Comparison of ENCODE assay signal across 9 mouse cellular contexts in the genomic region with DNA sequence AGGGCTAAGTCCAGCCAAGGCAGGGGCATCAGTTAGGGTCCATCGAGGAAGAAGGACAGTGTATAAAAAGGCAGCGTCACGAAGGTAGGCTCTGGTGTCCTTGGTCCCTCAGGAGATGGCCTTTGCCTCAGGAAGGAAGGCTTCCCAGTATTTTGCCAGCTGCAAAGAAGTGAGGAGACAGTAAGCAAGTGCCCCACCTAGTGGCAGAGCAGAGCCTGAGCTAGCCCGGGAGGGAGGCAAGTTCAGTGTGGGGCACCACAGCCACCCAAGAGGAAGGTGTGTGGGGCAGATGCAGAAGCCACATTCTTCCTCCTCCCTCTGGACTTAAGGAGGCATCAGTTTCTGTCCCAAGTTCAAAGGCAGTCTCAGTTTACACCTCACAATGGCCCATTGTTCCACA. TPM values are rescaled to one million over a fixed set of nuclear protein-coding genes. Genes with fewer than 3 reads are reported as not detected.
DNase-seq lines count a peak whose midpoint lies in the region; ATAC-seq and TF ChIP-seq lines count a peak whose summit lies in the region.
"Had no signal": no experiment of that assay in that cellular context is flagged by ENCODE, and none has a peak within 500 bp of the region (broad histone marks: within the 10 kb centered on the region; RNA-seq: fewer than 3 reads in every experiment).

No protein-coding gene starts in this region.

- TF ChIP-seq CTCF in olfactory bulb, adult 2 months (IDR thresholded peaks at IDR 0.05; ENCODE audit: insufficient read depth, low read depth, low read length) = peak; percentile 63; the same call in 1 of the 2 replicates

- no peak overlapping the region for H3K27ac ChIP-seq in intestine, embryonic 14.5 days (ENCODE audit: low read depth)
- H3K27ac ChIP-seq in intestine, embryonic 15.5 days = no peak overlapping the region
- peak overlapping the region; percentile 47; the same call in 1 of the 2 replicates for H3K27ac ChIP-seq in limb, embryonic 12.5 days
- no peak overlapping the region for H3K27ac ChIP-seq in olfactory bulb, adult 2 months (ENCODE audit: insufficient read depth, low read depth, low read length)
- H3K27ac ChIP-seq: neural tube, embryonic 13.5 days had no signal

- no peak overlapping the region for H3K9ac ChIP-seq in intestine, embryonic 14.5 days (ENCODE audit: low read length)
- no peak overlapping the region for H3K9ac ChIP-seq in intestine, embryonic 15.5 days
- H3K9ac ChIP-seq in limb, embryonic 12.5 days (replicated peaks) = no peak overlapping the region
- H3K9ac ChIP-seq: neural tube, embryonic 13.5 days had no signal

- no peak overlapping the region for H3K4me2 ChIP-seq in intestine, embryonic 14.5 days (ENCODE audit: low read length)
- no peak overlapping the region for H3K4me2 ChIP-seq in intestine, embryonic 15.5 days (replicated peaks)
- no peak overlapping the region for H3K4me2 ChIP-seq in limb, embryonic 12.5 days
- H3K4me2 ChIP-seq: neural tube, embryonic 13.5 days had no signal

- WGBS in intestine, embryonic 14.5 days = 44% methylated on average over 4 of the region's 4 CpGs
- 42% methylated on average over 4 of the region's 4 CpGs for WGBS in intestine, embryonic 15.5 days
- WGBS in limb, embryonic 12.5 days = 43% methylated on average over 4 of the region's 4 CpGs
- 51% methylated on average over 4 of the region's 4 CpGs for WGBS in olfactory bulb, adult 2 months

- no peaks in the 10 kb centered on the region for H3K4me1 ChIP-seq in intestine, embryonic 14.5 days (replicated peaks; ENCODE audit: control insufficient read depth, insufficient read depth, low read length)
- peaks cover 13% of the 10 kb centered on the region for H3K4me1 ChIP-seq in intestine, embryonic 15.5 days (replicated peaks)
- H3K4me1 ChIP-seq in limb, embryonic 12.5 days (replicated peaks) = peaks cover 20% of the 10 kb centered on the region
- H3K4me1 ChIP-seq in olfactory bulb, adult 2 months (ENCODE audit: control insufficient read depth, insufficient read depth, low read length) = peaks cover 12% of the 10 kb centered on the region

- H3K9me3 ChIP-seq in intestine, embryonic 14.5 days (ENCODE audit: control insufficient read depth, low read length) = no peaks in the 10 kb centered on the region
- no peaks in the 10 kb centered on the region for H3K9me3 ChIP-seq in intestine, embryonic 15.5 days
- no peaks in the 10 kb centered on the region for H3K9me3 ChIP-seq in limb, embryonic 12.5 days
- H3K9me3 ChIP-seq: neural tube, embryonic 13.5 days had no signal

- H3K4me3 ChIP-seq in intestine, embryonic 14.5 days (ENCODE audit: low read depth, low read length) = no peak overlapping the region
- no peak overlapping the region for H3K4me3 ChIP-seq in intestine, embryonic 15.5 days (replicated peaks)
- H3K4me3 ChIP-seq in limb, embryonic 12.5 days (replicated peaks) = no peak overlapping the region
- H3K4me3 ChIP-seq in olfactory bulb, adult 2 months (ENCODE audit: insufficient read depth, low read depth, low read length) = no peak overlapping the region
- H3K4me3 ChIP-seq: neural tube, embryonic 13.5 days had no signal

- ATAC-seq in intestine, embryonic 14.5 days (replicated peaks; ENCODE audit: low FRiP score, low TSS enrichment, low read depth) = no peak
- no peak for ATAC-seq in intestine, embryonic 15.5 days
- ATAC-seq in limb, embryonic 12.5 days (ENCODE audit: insufficient number of reproducible peaks, insufficient read depth, low FRiP score, low TSS enrichment, low read depth) = no peak

- TF ChIP-seq POLR2A in olfactory bulb, adult 2 months (IDR thresholded peaks at IDR 0.05; ENCODE audit: insufficient read depth, low read depth, low read length) = no peak

- peaks cover 69% of the 10 kb centered on the region for H3K36me3 ChIP-seq in intestine, embryonic 14.5 days (ENCODE audit: control insufficient read depth, insufficient read depth, low read length)
- peaks cover 47% of the 10 kb centered on the region for H3K36me3 ChIP-seq in intestine, embryonic 15.5 days
- H3K36me3 ChIP-seq in limb, embryonic 12.5 days = peaks cover 73% of the 10 kb centered on the region

- intact Hi-C loops in gastrocnemius, postnatal 14 days (cut with DNase I; ENCODE audit: low total_unique reads) = no loop called here

- peak; percentile 66 for DNase-seq in intestine, embryonic 14.5 days (ENCODE audit: low spot score)
- peak; percentile 75 for DNase-seq in ES-CJ7 (ENCODE audit: low read depth, low spot score)
- DNase-seq in adrenal gland, postnatal 36 days = peak; percentile 74 to 85
- DNase-seq in gastrocnemius, postnatal 14 days = peak; percentile 64
- DNase-seq in T-cell, adult 2 months (ENCODE audit: low spot score) = no peak

- H3K27me3 ChIP-seq in intestine, embryonic 14.5 days (replicated peaks; ENCODE audit: control insufficient read depth, insufficient read depth, low read length) = no peaks in the 10 kb centered on the region
- no peaks in the 10 kb centered on the region for H3K27me3 ChIP-seq in intestine, embryonic 15.5 days (replicated peaks)
- no peaks in the 10 kb centered on the region for H3K27me3 ChIP-seq in limb, embryonic 12.5 days
- H3K27me3 ChIP-seq: neural tube, embryonic 13.5 days had no signal

RNA-seq across cellular contexts. Expression of a gene that starts 18.9 kb away (rescaled TPM):
- 0.56 and 0.96 TPM in 2 replicates for polyA plus RNA-seq in intestine, embryonic 14.5 days (2014; fragmentation: Nextera tagmentation; extraction: Ambion mirVana)
- polyA plus RNA-seq in intestine, embryonic 15.5 days (2015; fragmentation: Nextera tagmentation; extraction: Ambion mirVana) = 1.1 and 1.4 TPM in 2 replicates
- under 1 TPM; 0.26 to 0.30 TPM for total RNA-seq in adrenal gland, postnatal 36 days (2021)
- under 1 TPM; 0.41 to 0.55 TPM for total RNA-seq in gastrocnemius, postnatal 14 days (2021)
- 4.6 and 4.9 TPM in 2 replicates for polyA plus RNA-seq in limb, embryonic 12.5 days (2016; fragmentation: Nextera tagmentation; extraction: Ambion mirVana)
- polyA plus RNA-seq in olfactory bulb, adult 2 months (2012; ENCODE audit: insufficient read depth, insufficient read length, low replicate concordance, missing spikeins) = not detected in 2 replicates

RNA-seq across cellular contexts. Expression of a gene that starts 28.4 kb away (rescaled TPM):
- 566 and 618 TPM in 2 replicates for polyA plus RNA-seq in intestine, embryonic 14.5 days (2014; fragmentation: Nextera tagmentation; extraction: Ambion mirVana)
- polyA plus RNA-seq in intestine, embryonic 15.5 days (2015; fragmentation: Nextera tagmentation; extraction: Ambion mirVana) = 638 and 715 TPM in 2 replicates
- 100 to 1,000 TPM; 317 to 322 TPM for total RNA-seq in adrenal gland, postnatal 36 days (2021)
- total RNA-seq in gastrocnemius, postnatal 14 days (2021) = 100 to 1,000 TPM; 114 to 138 TPM
- 527 and 542 TPM in 2 replicates for polyA plus RNA-seq in limb, embryonic 12.5 days (2016; fragmentation: Nextera tagmentation; extraction: Ambion mirVana)
- not detected in 2 replicates for polyA plus RNA-seq in olfactory bulb, adult 2 months (2012; ENCODE audit: insufficient read depth, insufficient read length, low replicate concordance, missing spikeins)

RNA-seq across cellular contexts. Expression of a gene that starts 38.0 kb away (rescaled TPM):
- polyA plus RNA-seq in intestine, embryonic 14.5 days (2014; fragmentation: Nextera tagmentation; extraction: Ambion mirVana) = 136 and 148 TPM in 2 replicates
- polyA plus RNA-seq in intestine, embryonic 15.5 days (2015; fragmentation: Nextera tagmentation; extraction: Ambion mirVana) = 137 and 144 TPM in 2 replicates
- 100 to 1,000 TPM; 118 to 119 TPM for total RNA-seq in adrenal gland, postnatal 36 days (2021)
- 10 to 100 TPM; 23.8 to 24.0 TPM for total RNA-seq in gastrocnemius, postnatal 14 days (2021)
- 126 and 128 TPM in 2 replicates for polyA plus RNA-seq in limb, embryonic 12.5 days (2016; fragmentation: Nextera tagmentation; extraction: Ambion mirVana)
- not detected in 2 replicates for polyA plus RNA-seq in olfactory bulb, adult 2 months (2012; ENCODE audit: insufficient read depth, insufficient read length, low replicate concordance, missing spikeins)

RNA-seq across cellular contexts. Expression of a gene that starts 38.0 kb away (rescaled TPM):
- polyA plus RNA-seq in intestine, embryonic 14.5 days (2014; fragmentation: Nextera tagmentation; extraction: Ambion mirVana) = 188 and 189 TPM in 2 replicates
- 215 and 218 TPM in 2 replicates for polyA plus RNA-seq in intestine, embryonic 15.5 days (2015; fragmentation: Nextera tagmentation; extraction: Ambion mirVana)
- total RNA-seq in adrenal gland, postnatal 36 days (2021) = 10 to 100 TPM; 69.2 to 89.1 TPM
- 10 to 100 TPM; 35.7 to 38.3 TPM for total RNA-seq in gastrocnemius, postnatal 14 days (2021)
- 172 and 176 TPM in 2 replicates for polyA plus RNA-seq in limb, embryonic 12.5 days (2016; fragmentation: Nextera tagmentation; extraction: Ambion mirVana)
- not detected in 2 replicates for polyA plus RNA-seq in olfactory bulb, adult 2 months (2012; ENCODE audit: insufficient read depth, insufficient read length, low replicate concordance, missing spikeins)
